Mouse (Mus musculus) heart, adult 11 months (tissue): ENCODE data around the gene Ramac.
A peak's percentile ranks its signal among the peaks of the same experiment; 100 is the strongest.

Experiments
- DNase-seq: peaks from one replicate; pipeline ENCODE4 v3.0.0; 2022

The Ramac gene

GRCm38 (mm10) chr7:81762180-81763109 is at the start of gene Ramac:
Ramac (plus strand) TSS chr7:81762925.
- DNase-seq: peak; percentile 99

- no peak for DNase-seq
Observed at GRCm38 (mm10) chr7:81718657-81719056, 44.1 kb upstream of the Ramac start.

- no peak for DNase-seq
Observed at GRCm38 (mm10) chr7:81719216-81719661, 43.5 kb upstream of the Ramac start.

- peak; percentile 93 for DNase-seq
Observed at GRCm38 (mm10) chr7:81721271-81721670, 41.5 kb upstream of the Ramac start.

GRCm38 (mm10) chr7:81723851-81724250 is 38.9 kb upstream of the Ramac start:
- peak; percentile 44 for DNase-seq

GRCm38 (mm10) chr7:81725986-81726727 is 36.6 kb upstream of the Ramac start:
- DNase-seq: peak; percentile 88

- DNase-seq: peak; percentile 91
Observed at GRCm38 (mm10) chr7:81726728-81727005, 36.1 kb upstream of the Ramac start.

- peak; percentile 67 for DNase-seq
Observed at GRCm38 (mm10) chr7:81727716-81728115, 35.0 kb upstream of the Ramac start.

- DNase-seq: peak; percentile 40
Observed at GRCm38 (mm10) chr7:81729787-81730186, 32.9 kb upstream of the Ramac start.

GRCm38 (mm10) chr7:81731181-81731651 is 31.5 kb upstream of the Ramac start:
- DNase-seq: peak; percentile 55

- DNase-seq: peak; percentile 76
Observed at GRCm38 (mm10) chr7:81732183-81733089, 30.3 kb upstream of the Ramac start.

GRCm38 (mm10) chr7:81735300-81736048 is 27.3 kb upstream of the Ramac start:
- peak; percentile 81 for DNase-seq

GRCm38 (mm10) chr7:81738720-81739385 is 23.9 kb upstream of the Ramac start:
- DNase-seq: peak; percentile 33

- DNase-seq: no peak
Observed at GRCm38 (mm10) chr7:81740010-81740409, 22.7 kb upstream of the Ramac start.

- DNase-seq: no peak
Observed at GRCm38 (mm10) chr7:81744145-81744544, 18.6 kb upstream of the Ramac start.

- peak; percentile 22 for DNase-seq
Observed at GRCm38 (mm10) chr7:81747956-81748355, 14.8 kb upstream of the Ramac start.

GRCm38 (mm10) chr7:81763110-81763845 is 553 bp downstream of the Ramac start:
- DNase-seq: peak; percentile 84

- DNase-seq: peak; percentile 87
Observed at GRCm38 (mm10) chr7:81772786-81773539, 10.2 kb downstream of the Ramac start.

GRCm38 (mm10) chr7:81775325-81775724 is 12.6 kb downstream of the Ramac start:
- DNase-seq: no peak
